Mouse (Mus musculus) gonadal fat pad, adult 2 months (tissue): ENCODE results near the gene Galnt6. TPM values are rescaled to one million over a fixed set of nuclear protein-coding genes. Genes with fewer than 3 reads are reported as not detected.

ENCODE experiments used
- DNase-seq: peaks from one replicate; pipeline ENCODE4 v3.0.0-alpha.2; 2012; ENCODE audit warnings: low read depth
- polyA plus RNA-seq: library from polyadenylated mRNA; depleted of rRNA; stranded (reverse); fragments of >200 nt; gene quantifications from 2 replicates; pipeline ENCODE4 v1.2.3, GENCODE M21; 2012

The Galnt6 gene
- polyA plus RNA-seq, 1 experiment = 3.7 TPM

DNA sequence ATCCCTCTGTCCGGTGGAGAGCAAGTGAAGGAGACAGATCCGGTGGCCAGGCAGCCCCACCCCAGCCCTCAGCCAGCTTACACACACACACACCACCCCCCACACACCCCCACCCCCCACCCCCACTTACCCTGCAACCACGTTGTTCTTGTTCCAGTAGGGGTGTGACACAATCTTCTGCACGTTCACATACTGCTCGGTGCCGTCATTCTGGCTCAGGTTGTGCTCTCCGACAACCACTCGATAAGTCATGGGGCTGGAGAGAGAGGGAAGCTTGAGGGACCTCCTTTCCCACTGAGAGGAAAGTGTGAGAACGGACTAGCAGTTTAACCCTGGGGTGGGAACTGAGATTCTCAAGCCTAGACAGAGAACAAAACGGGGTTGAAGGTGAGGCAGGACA, 44.7 kb downstream of the Galnt6 start:
- DNase-seq = no peak

DNA sequence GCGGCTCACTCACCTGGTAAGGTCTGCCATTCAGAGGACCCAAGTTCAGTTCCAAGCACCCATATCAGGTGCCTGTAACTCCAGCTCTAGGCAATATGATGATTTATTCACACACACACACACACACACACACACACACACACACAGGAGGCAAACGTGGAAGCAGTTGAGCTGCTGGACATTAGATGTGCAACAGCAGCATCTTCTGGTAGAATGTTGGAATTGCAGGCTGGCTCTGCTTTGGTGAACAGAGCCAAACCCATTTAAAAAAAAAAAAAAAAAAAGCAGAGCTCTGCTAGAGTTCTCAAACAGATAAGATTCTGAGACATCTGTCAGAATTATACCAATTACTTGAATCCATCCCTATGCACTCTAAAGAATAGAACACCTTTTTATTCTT, 46.1 kb downstream of the Galnt6 start:
- DNase-seq = no peak

DNA sequence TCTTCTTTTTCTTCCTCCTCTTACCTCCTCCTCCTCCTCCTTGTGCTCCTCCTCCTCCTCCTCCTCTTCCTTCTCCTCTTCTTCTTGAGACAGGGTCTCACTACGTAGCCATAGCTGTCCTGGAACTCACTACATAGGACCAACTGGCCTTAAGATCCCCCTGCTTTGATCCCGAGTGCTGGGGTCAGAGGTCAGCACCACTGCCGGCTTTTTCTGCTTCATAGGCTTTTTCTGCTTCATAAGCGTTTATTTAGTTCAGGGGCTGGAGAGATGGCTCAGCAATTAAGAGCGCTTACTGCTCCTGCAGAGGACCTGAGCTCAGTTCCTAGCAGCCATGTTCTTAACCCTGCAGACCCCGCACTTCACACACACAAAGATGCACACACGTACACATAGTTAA, 47.4 kb downstream of the Galnt6 start:
- no peak for DNase-seq

DNA sequence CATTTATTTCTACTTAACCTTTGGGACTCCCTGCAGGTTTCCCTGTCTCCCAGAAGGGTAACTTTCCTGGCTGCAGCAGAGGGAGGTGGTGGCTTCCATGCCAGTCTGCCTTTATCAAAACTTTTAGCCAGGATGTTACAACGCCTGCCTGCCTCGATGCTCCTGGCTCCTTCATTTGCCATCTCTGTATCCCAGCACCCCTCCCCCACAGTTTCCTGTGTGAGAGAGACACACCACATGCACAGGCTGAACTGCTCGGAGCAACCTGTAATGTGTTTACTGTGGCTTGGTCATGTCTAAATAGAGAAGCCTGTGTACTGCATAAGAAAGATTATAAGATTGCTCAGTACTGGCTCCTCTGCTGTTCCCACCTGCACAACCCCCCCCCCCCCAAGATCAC, 48.8 kb downstream of the Galnt6 start:
- no peak for DNase-seq

DNA sequence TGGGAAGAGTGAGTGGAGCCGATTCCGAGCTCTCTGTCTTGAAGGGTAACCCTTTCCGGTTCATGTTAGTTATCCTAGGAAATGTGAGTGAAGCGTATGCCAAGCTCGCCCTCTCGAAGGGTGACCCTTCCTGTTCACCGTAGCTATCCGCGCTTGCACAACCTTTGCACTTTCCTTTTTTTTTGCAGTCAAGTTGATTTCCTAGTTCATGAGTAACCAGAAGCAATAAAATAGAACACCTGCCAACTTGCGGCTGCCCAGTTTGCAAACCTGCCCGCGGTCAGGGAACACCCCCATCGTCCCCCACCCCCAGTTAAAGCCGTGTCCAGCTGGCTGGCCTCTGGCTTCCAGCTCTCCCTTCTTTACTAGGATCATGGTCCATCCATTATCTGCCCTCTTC, 50.2 kb downstream of the Galnt6 start:
- DNase-seq = no peak

DNA sequence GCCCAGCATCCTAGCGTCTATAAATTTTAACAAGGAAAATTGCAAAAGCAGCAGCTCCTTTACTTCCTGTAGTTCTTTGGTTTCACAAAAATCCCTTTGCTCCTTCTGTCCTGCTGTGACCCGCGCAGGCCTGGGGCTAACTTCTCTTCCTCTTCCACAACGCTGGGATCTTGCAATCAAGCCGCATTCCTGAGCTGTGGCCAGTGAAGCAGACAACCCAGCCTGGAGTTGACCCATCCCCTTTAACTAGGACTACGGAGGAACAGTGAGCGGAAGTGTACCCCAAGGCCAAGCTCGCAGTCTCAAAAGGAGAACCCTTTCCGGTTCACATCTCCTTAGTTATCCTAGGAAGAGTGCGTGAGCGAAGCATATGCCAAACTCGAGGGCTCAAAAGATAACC, 50.6 kb downstream of the Galnt6 start:
- DNase-seq = no peak

DNA sequence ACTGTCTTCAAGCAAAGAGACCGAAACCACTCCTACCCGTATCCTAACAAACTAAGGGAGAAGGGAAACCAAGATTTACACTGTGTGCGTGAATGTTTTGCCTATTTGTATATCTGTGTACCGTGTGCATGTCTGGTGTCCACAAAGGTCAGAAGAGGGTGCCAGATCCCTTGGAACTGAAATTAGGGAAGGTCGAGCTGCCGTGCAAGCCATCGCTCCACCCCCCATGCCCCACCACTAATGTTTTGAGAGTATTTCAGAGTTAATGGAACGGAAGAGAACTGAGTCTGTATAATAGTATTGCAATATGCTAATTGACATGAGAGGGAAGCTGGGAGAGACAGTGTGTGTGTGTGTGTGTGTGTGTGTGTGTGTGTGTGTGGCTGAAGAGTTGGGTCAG, 51.5 kb downstream of the Galnt6 start:
- DNase-seq = no peak

DNA sequence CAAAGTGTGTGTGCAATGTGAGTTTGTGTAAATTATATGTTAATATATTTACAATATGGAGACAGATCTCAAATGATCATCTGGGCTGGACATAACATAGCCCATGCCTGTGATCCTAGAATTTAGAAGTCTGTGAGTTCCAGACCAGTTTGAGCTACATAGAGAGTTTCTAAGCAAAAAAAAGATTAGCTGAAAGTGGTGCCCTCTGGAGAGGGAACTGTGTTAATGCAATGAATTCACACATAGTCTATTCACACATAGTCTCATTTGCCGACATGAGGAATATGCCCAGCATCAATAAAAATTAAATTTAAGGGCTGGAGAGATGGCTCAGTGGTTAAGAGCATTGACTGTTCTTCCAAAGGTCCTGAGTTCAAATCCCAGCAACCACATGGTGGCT, 52.7 kb downstream of the Galnt6 start:
- DNase-seq = no peak

DNA sequence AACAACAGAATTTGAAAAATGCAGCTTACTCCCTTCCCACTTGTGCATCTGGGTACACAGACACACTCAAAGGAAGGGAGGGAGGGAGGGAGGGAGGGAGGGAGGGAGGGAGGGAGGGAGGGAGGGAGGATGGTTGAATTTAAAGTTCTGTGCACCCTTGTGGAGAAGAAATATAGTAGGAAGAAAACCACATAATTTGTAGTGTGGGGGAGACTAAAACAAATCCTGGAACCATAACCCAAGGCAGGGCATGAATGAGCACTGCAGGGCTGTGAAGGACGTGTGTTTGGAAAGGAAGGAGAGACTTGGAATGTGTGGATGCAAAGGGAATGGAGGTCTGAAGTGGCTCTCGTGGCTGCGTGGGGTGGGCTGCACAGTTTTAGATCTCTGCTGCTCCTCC, 53.7 kb downstream of the Galnt6 start:
- no peak for DNase-seq

DNA sequence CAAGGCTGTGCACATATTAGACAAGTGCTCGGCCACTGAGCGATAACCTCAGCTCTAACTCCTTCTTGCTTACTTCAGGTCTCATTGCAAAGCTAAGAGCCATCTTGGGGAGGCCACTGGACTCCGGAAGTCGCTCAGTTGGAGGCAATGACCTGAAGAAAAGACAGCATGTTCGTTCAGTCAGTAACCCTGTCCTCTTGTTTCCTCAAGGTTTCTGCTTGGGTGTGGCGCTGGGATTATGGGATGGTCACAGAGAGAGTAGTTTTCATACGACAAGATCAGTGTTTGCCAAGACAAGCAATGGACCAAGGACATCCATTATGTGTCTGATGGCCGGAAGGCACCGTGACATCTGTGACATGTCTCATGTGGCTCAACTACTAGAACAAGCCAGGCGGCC, 54.6 kb downstream of the Galnt6 start:
- no peak for DNase-seq

DNA sequence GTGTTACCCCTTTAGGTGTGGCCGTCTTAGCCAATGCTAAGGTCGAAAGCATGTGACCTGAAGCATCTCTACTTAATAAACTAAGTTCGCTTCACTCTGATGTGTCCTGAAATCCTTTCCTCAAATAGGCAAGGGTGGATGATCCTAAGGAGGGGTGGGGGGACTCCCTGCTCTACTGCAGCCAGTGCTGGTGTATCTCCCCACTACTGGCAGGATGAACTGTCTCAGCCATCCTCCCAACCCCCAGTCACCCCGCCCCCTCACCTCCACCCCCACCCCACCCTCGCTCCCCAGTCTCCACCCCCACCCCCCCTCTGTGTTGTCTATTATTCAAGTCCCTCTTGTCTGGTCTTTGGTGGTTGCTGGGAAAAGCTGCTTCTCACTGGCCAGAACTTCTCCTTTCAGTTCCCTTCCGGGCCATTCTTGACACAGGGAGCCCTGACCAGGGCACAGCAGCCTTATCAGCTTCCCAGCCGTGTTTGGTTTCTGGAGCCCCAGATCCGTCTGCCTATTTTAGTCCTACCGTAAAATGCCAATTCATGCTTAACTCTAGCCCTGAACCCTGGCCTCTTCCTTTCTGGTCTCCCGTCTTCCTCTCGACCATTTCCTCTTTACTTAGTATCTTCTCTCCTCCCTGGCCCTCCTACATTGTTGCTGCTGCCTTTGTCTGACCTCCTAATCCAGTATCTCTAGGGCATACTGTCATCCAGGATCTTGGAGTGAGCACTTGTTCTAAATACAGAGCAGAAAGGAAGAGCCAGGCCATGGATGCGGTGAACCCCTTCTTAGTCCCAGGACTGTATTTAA, 55.4 kb downstream of the Galnt6 start:
- no peak for DNase-seq

DNA sequence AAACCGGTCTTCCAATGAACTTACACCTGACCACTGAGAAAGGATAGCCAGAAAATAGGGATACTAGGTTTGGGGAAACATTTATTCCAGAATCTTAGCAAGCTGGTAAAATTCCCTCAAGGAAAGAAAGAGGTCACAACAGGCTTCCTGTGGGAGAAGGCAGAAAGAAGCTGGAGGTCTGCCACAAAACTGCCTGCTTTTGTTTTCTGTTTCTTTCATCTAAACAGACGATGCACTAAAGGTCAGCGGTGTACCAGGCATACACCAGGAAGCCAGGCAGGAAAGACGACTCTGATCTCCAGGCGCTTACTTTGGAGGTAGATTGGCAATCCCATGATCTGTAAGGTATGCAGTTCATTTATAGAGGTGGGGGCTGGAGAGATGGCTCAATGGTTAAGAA, 58.3 kb downstream of the Galnt6 start:
- no peak for DNase-seq

DNA sequence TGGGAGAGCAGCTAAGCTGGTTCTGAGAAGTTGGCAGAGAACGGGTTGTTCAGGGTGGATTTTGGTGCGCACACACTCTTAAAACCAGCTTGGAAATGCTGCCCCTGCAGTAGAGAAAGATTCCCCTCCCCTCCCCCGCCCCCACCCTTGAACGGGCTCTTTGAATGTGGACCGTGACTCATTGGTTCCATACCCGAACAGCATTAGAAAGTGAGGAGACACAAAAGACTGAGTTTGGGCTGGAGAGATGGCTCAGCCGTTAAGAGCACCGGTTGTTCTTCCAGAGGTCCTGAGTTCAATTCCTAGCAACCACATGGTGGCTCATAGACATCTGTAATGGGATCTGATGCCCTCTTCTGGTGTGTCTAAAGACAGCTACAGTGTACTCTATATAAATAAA, 59.2 kb downstream of the Galnt6 start:
- DNase-seq = no peak

DNA sequence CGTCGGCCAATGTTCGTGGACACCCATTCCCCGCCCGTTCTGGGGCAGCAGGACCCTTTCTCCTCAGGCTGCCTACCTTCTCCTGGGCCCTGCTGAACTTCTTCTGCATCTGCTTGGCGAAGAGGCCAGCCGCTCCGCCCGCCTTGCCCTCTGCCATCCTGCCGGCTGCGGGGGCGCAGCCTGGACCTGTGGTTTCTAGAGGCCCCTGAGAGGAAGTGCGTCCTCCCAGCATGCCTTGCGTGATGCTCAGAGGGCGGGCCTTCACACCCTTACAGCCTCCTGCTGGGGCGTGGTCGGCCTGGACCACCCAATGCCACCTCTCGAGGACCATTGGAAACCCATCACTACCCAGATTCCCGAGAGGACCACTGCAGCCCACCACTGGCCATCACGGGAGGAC, 59.8 kb downstream of the Galnt6 start, which contains the start of gene Bin2:
TSS of gene Bin2 (minus strand) at position 217 of the 400 bp plus-strand sequence.
- no peak for DNase-seq

DNA sequence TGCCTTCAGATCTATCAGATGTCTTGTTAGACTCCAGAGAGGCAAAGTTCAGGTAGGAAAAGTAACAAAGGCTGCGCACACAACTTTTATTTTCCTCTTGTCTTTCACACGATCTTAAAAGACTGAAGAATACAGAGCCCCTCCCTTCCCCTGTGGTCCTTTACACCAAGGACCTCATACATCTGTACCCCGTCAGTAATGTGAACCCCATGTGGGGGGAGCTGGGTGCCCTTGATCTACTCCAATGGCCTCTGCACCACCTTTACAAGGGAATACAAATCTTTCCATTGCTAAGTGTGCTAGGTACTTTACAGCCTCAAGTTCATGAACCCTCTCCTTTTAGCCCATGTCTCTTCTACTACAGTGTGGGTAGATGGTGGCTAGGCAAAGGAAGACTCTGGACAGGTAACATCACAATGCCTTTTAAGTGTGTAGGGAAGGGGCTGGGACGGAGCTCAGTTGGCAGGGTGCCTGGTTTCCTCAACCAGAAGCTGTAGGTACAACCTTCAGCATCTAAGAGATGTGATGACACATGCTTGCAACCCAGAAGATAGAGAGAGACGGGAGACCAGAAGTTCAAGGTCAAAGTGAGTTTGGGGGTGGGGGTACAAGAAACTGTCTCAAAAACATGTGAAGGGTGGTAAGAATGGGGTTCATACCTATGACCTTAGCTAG, 61.2 kb downstream of the Galnt6 start:
- no peak for DNase-seq

DNA sequence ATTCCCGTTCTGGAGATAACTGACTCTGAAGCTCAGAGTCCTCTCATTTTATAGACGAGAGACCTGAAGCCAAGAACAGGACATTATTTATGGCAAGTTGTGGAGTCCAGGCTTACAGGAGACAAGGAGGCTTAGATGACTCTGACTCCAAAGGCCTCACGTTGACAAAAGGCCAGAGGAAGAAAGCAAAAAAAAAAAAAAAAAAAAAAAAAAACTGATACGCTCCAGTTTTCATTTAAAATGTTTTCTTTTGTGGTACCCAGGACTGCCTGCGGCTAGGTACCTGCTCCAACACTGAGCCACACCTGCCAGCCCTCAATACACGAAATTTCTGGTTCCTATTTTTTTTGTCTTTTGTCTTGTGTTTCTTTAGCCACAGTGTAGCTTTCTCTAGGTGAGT, 61.8 kb downstream of the Galnt6 start:
- DNase-seq = no peak

DNA sequence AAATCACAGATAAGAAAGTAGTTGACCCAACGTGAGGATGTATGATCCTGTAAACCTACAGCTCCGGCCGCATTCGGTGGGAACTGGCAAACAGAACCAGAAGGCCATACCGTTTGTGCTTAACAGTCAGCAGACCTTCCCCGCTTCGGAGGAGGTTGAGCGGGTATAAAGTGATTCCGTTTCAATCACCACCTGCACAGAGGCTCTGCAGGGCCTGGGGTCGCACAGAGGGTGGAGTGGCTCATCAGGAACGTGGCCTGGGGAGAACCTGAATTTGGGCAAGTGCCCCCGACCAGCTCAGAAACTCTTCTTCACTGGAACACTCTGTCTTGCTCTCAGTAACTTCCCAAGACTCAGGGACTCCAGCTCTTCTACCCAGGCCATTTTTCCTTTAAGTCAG, 62.3 kb downstream of the Galnt6 start:
- DNase-seq = no peak

DNA sequence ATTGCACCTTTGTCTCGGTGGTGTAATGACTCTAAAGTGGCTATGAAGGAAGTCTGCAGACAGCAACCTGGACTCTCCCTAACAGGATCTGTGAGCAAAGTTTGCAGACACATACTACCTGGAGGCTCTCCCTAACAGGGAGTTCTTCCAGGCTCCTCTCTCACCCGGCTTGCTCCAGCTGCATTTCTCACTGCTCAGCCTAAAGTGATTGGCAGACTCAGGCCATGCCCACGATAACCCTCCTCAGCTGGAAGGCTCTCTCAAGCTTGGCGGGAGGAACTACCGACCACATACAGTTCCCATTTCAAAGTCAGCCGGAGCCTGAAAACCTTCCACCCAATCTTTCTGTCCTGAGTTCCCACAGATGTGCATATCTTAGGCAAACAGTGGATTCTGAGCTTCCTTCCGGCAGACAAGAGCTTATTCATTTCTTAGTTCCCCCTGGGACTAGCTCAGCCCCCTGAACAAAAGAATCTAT, 62.9 kb downstream of the Galnt6 start:
- DNase-seq = no peak

DNA sequence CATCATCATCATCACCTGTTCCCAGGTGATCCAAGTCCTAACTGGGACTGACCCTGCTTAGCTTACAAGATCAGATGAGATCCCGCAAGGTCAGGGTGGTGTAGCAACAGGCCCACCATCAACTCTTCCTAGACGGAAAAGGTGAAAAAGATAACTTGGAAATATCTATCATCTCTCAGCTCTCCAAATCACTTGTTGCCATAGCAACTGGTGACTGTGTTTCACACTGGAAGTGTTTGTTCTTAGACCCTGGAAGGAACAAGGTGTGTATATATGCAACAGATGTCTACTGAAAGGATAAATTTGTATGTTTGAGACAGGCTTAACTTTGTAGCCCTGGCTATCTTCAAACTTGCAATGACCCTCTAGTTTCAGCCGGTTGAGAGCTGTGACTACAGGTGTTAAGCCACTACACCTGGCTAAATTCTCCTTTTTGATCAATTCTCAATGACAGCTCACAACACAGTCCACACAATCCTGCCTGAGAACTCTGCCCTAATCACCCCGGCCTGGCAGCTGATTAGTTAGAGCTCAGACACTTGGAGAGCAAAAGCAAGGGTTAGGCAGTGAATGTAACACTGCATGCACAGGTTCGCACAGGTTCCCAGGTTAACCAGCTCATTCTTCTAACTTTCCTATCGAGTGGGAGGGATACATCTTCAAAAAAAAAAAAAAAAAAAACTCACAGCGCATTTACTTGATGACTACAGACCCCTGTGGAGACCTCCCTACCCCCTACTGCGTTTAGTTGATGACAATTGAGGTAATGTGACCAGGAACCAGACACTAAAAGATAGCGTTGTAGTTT, 63.6 kb downstream of the Galnt6 start:
- DNase-seq = no peak

DNA sequence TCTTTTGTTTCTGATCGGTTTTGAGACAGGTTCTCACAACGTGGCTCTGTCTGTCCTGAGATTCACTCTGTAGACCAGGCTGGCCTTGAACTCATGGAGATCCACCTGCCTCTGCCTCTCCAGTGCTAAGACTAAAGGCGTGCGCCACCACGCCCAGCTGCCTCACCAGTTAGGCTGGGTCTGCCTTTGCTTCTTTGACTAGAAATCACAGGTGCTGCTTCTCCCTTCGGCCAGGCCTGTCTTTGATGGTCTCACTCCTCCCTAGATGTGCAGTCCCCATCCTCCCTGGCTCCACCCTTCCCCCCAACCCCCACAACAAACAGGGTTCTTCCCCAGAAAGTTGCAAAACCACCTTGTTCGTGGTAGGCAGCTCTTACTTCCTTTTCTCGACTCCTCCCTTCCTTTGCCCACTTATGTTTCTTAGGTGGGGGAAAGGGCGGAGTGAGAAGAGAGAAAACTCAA, 64.3 kb downstream of the Galnt6 start:
- DNase-seq = no peak

DNA sequence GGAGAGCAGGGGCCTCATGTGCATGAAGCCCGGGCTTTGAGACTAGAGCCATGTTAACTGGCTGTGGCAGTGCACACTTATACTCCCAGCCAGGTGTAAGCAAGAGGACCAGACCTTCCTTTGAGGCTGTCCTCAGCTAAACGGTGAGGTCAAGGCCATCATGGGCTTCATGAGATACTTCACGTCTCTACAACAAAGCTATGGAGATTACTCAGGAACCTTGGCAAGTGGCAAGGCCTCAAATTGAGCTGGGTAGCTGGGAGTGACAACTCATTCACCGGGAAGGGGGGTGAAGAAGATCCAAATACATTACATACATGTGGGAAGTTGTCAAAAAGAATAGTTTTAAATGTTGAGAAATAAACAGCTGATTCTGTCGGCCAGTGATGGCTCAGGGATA, 68.4 kb downstream of the Galnt6 start:
- no peak for DNase-seq

DNA sequence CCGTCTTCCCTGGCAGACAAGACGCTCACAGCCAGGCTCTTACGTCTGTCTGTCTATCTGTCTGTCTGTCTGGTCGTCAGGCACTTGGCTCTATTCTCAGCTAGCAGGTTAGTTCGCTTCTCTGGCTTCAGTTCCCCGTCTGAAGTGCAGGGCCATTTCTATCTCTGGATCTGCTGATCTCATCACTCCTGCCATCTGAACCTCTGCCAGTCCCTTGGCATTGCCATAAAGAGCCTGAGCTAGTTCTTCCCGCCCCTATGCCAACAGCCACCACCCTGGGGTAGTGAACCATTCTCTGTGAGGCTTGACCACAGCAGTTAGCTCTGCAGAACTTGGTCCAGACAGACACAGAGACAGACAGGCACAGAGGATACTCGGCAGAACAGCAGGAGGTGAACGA, 68.9 kb downstream of the Galnt6 start:
- no peak for DNase-seq
